Mouse (Mus musculus) lung, adult 10 weeks (tissue): ENCODE measurements around the gene Pccb. TPM values are rescaled to one million over a fixed set of nuclear protein-coding genes. Genes with fewer than 3 reads are reported as not detected.

Source experiments
- polyA plus RNA-seq: library from polyadenylated mRNA; stranded (reverse); fragments of 350-450 nt; fragmentation: Illumina TruSeq; extraction: RNeasy Lipid Tissue Mini Kit (QIAGEN cat#74804); gene quantifications from one replicate; pipeline ENCODE4 v1.2.3, GENCODE M21; 2014; ENCODE audit warnings: low read depth, low replicate concordance; ENCODE audit not compliant: insufficient read depth

Pccb gene
- polyA plus RNA-seq, result 37.8 TPM

GRCm38 (mm10) chr9:101034448-101035098 lies at the start of gene Pccb:
Pccb (minus strand) TSS chr9:101034898.

GRCm38 (mm10) chr9:101073987-101074331 lies 39.3 kb upstream of the Pccb start, which contains the start of gene Msl2:
Msl2 (plus strand) TSS chr9:101074101.

Other genes with a start within 250 kb of the Pccb start
- gene Msl2, start 39.2 kb upstream of the Pccb start, polyA plus RNA-seq, result 19.7 TPM
- 5.7 TPM for gene Ppp2r3a, start 216.9 kb upstream of the Pccb start, polyA plus RNA-seq